Mouse (Mus musculus) bone marrow macrophage, adult 2 months (primary cell): Measurements from ENCODE around the gene Daam2.

ENCODE experiments used
- CTCF ChIP-seq: IDR thresholded peaks from 2 replicates; pipeline ENCODE4 v1.5.1; 2012; ENCODE audit warnings: low read depth, mild to moderate bottlenecking, low read length, moderate library complexity
- POLR2A ChIP-seq: IDR thresholded peaks from 2 replicates; pipeline ENCODE4 v1.6.1; 2012; ENCODE audit warnings: mild to moderate bottlenecking, low read depth, low read length, borderline replicate concordance

DNA sequence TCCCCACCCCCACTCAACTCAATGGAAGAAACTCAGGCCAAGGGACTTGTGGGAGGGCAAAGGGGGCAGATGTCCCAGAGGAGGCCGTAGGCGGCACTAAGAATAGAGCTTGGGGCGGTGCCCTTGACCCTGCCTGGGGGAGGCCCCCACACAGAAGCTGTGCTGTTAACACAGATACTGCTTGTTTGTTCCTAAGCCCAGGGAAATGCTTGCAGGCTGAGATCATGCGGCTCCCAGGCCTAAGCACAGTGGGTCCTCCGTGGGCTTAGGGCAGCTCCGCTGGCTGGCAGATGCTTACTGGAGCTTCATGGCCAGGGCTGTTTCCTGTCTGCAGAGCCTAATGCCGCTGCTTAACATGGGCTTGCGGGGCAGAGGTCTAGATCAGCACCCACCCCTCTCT is 91.5 kb downstream of the Daam2 start:
- TF ChIP-seq POLR2A: no peak
- TF ChIP-seq CTCF: no peak
